9 mouse cellular contexts compared by ENCODE assay signal in the genomic region with DNA sequence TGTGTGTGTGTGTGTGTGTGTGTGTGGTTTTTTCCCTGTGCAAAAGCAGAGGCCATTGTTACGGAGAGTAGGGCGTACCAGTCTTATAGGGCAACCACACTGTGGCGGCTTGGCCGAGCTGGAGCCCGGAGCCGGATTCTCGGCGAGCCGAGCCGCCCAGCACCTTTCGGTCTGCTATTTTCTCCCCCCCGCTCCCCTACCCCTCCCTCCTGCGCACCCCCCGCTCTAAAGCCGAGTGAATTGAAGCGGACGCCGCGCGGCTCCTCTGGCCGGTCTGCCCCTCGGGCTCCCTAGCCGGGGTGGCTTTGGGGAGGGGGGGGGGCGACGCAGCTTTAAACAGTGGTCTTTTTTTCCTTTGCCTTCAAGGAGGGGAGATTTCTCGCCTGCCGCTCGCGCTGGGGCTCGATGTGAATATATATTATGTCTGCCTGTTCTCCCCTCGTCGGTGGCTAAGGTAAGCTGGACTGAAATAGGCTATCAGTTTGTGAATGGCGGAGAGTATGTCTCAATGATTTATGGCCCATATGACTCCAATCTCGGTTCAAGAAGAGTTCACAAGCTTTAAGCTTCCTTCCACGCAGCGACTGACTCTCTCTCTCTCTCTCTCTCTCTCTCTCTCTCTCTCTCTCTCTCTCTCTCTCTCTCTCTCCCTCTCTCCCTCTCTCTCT. TPM values are rescaled to one million over a fixed set of nuclear protein-coding genes. Genes with fewer than 3 reads are reported as not detected.
A peak's percentile ranks its signal among the peaks of the same experiment; 100 is the strongest.
DNase-seq lines count a peak whose midpoint lies in the region; ATAC-seq and TF ChIP-seq lines count a peak whose summit lies in the region.
"Had no signal": no experiment of that assay in that cellular context is flagged by ENCODE, and none has a peak within 500 bp of the region (broad histone marks: within the 10 kb centered on the region; RNA-seq: fewer than 3 reads in every experiment).

No protein-coding gene starts in this region.

- TF ChIP-seq POLR2A in thymus, adult 2 months (IDR thresholded peaks at IDR 0.05; ENCODE audit: control insufficient read depth, extremely low read depth, insufficient read depth, low read length, poor library complexity): no peak

- no peak for TF ChIP-seq CTCF in liver, embryonic 14.5 days (IDR thresholded peaks at IDR 0.05; ENCODE audit: low read depth)
- TF ChIP-seq CTCF in thymus, adult 2 months (IDR thresholded peaks at IDR 0.05; ENCODE audit: borderline replicate concordance, control insufficient read depth, extremely low read depth, insufficient read depth, low read length, poor library complexity): no peak

- peak; percentile 57 to 90 for DNase-seq in adrenal gland, adult (ENCODE audit: inconsistent age in 2 of 2, low spot score in 1 of 2)
- DNase-seq in adrenal gland, postnatal 25 days: no peak
- DNase-seq in adrenal gland, postnatal 10 days: peak; percentile 66
- no peak for DNase-seq in liver, embryonic 14.5 days (ENCODE audit: low read depth in 3 of 3, low spot score in 3 of 3)
- DNase-seq in right cerebral cortex, postnatal 36 days (ENCODE audit: low spot score in 2 of 2): no peak
- DNase-seq in thymus, adult 2 months: no peak
- DNase-seq in natural killer cell, adult 2 months (ENCODE audit: low spot score in 2 of 2): no peak

- H3K9me3 ChIP-seq in intestine, embryonic 15.5 days: no peaks in the 10 kb centered on the region
- no peaks in the 10 kb centered on the region for H3K9me3 ChIP-seq in liver, embryonic 14.5 days (ENCODE audit: control insufficient read depth, low read length)

- H3K27me3 ChIP-seq in intestine, embryonic 15.5 days (replicated peaks): peaks cover 12% of the 10 kb centered on the region
- H3K27me3 ChIP-seq in liver, embryonic 14.5 days (ENCODE audit: control insufficient read depth, insufficient read depth, low read length): peaks cover 92% of the 10 kb centered on the region
- H3K27me3 ChIP-seq in thymus, adult 2 months (ENCODE audit: control insufficient read depth, insufficient read depth, low read length): peaks cover 23% of the 10 kb centered on the region

- peak overlapping the region; percentile 55 for H3K9ac ChIP-seq in intestine, embryonic 15.5 days
- H3K9ac ChIP-seq in liver, embryonic 14.5 days (replicated peaks): no peak overlapping the region

- no peak for TF ChIP-seq EP300 in liver, embryonic 14.5 days (IDR thresholded peaks at IDR 0.05; ENCODE audit: low read depth)

- H3K27ac ChIP-seq in intestine, embryonic 15.5 days: peak overlapping the region; percentile 95
- H3K27ac ChIP-seq in liver, embryonic 14.5 days: no peak overlapping the region
- H3K27ac ChIP-seq in thymus, adult 2 months (ENCODE audit: control insufficient read depth, insufficient read depth, low read length): no peak overlapping the region

- 1% methylated on average over 36 of the region's 36 CpGs for WGBS in intestine, embryonic 15.5 days
- 3% methylated on average over 36 of the region's 36 CpGs for WGBS in liver, embryonic 14.5 days (ENCODE audit: insufficient replicate concordance)
- WGBS in thymus, adult 2 months: 4% methylated on average over 36 of the region's 36 CpGs

- H3K36me3 ChIP-seq in intestine, embryonic 15.5 days: no peaks in the 10 kb centered on the region
- no peaks in the 10 kb centered on the region for H3K36me3 ChIP-seq in liver, embryonic 14.5 days (replicated peaks; ENCODE audit: control insufficient read depth, insufficient read depth, low read depth)
- H3K36me3 ChIP-seq in thymus, adult 2 months (ENCODE audit: control insufficient read depth, insufficient read depth, low read length): no peaks in the 10 kb centered on the region

- H3K4me2 ChIP-seq in intestine, embryonic 15.5 days (replicated peaks): peak overlapping the region; percentile 85
- H3K4me2 ChIP-seq in liver, embryonic 14.5 days (ENCODE audit: low read depth): peak overlapping the region; percentile 22

- H3K4me3 ChIP-seq in intestine, embryonic 15.5 days (replicated peaks): peak overlapping the region; percentile 44
- no peak overlapping the region for H3K4me3 ChIP-seq in liver, embryonic 14.5 days (ENCODE audit: insufficient read depth in 1 of 2, low read depth in 2 of 2, low read length in 2 of 2)
- no peak overlapping the region for H3K4me3 ChIP-seq in thymus, adult 2 months (ENCODE audit: control insufficient read depth, insufficient read depth, low read length)

- peak; percentile 86 for ATAC-seq in intestine, embryonic 15.5 days
- no peak for ATAC-seq in liver, embryonic 14.5 days (ENCODE audit: insufficient read depth)

- peaks cover 72% of the 10 kb centered on the region for H3K4me1 ChIP-seq in intestine, embryonic 15.5 days (replicated peaks)
- no peaks in the 10 kb centered on the region; a peak in 1 of 4 replicates for H3K4me1 ChIP-seq in liver, embryonic 14.5 days (replicated peaks; ENCODE audit: control insufficient read depth in 2 of 2, insufficient read depth in 2 of 2, low read length in 1 of 2)
- no peaks in the 10 kb centered on the region for H3K4me1 ChIP-seq in thymus, adult 2 months (replicated peaks; ENCODE audit: control insufficient read depth, insufficient read depth, low read length)

RNA-seq across cellular contexts. Expression of gene Hoxb2, which starts 9.5 kb away (rescaled TPM):
- total RNA-seq in adrenal gland, postnatal 25 days (2021): 24.0 and 25.6 TPM in 2 replicates
- total RNA-seq in adrenal gland, postnatal 10 days (2021): 10 to 100 TPM; 16.3 to 16.7 TPM
- 17.7 and 19.8 TPM in 2 replicates for polyA plus RNA-seq in intestine, embryonic 15.5 days (2015; fragmentation: Nextera tagmentation; extraction: Ambion mirVana)
- polyA plus RNA-seq in liver, embryonic 14.5 days (2012; rRNA removed): 1.1 TPM in 2 replicates
- 0.51 and 0.75 TPM in 2 replicates for polyA plus RNA-seq in liver, embryonic 14.5 days (2014; fragmentation: Nextera tagmentation; extraction: Ambion mirVana)
- 1.5 and 2.2 TPM in 2 replicates for polyA plus RNA-seq in thymus, adult 2 months (2012; rRNA removed)
- total RNA-seq: gastrocnemius, adult 18-20 months had no signal

RNA-seq across cellular contexts. Expression of gene Hoxb3, which starts 17.7 kb away (rescaled TPM):
- total RNA-seq in adrenal gland, postnatal 25 days (2021): 33.0 and 40.1 TPM in 2 replicates
- 10 to 100 TPM; 13.7 to 24.8 TPM for total RNA-seq in adrenal gland, postnatal 10 days (2021)
- polyA plus RNA-seq in intestine, embryonic 15.5 days (2015; fragmentation: Nextera tagmentation; extraction: Ambion mirVana): 1.8 and 2.7 TPM in 2 replicates
- 0.38 and 0.66 TPM in 2 replicates for polyA plus RNA-seq in liver, embryonic 14.5 days (2012; rRNA removed)
- not detected in 2 replicates for polyA plus RNA-seq in liver, embryonic 14.5 days (2014; fragmentation: Nextera tagmentation; extraction: Ambion mirVana)
- 1.1 TPM in 2 replicates for polyA plus RNA-seq in thymus, adult 2 months (2012; rRNA removed)

RNA-seq across cellular contexts. Expression of gene Hoxb4, which starts 22.8 kb away (rescaled TPM):
- 27.6 and 31.5 TPM in 2 replicates for total RNA-seq in adrenal gland, postnatal 25 days (2021)
- total RNA-seq in adrenal gland, postnatal 10 days (2021): 10 to 100 TPM in 1 of 2 experiments, 1 to 10 TPM in 1; 8.4 to 15.9 TPM
- 2.8 and 3.2 TPM in 2 replicates for polyA plus RNA-seq in intestine, embryonic 15.5 days (2015; fragmentation: Nextera tagmentation; extraction: Ambion mirVana)
- polyA plus RNA-seq in liver, embryonic 14.5 days (2012; rRNA removed): 0.31 and 0.48 TPM in 2 replicates
- 0.06 and 0.09 TPM in 2 replicates for polyA plus RNA-seq in liver, embryonic 14.5 days (2014; fragmentation: Nextera tagmentation; extraction: Ambion mirVana)
- polyA plus RNA-seq in thymus, adult 2 months (2012; rRNA removed): 1.3 and 1.5 TPM in 2 replicates

RNA-seq across cellular contexts. Expression of gene Hoxb1, which starts 24.7 kb away (rescaled TPM):
- not detected in 2 replicates for total RNA-seq in adrenal gland, postnatal 25 days (2021)
- not detected for total RNA-seq in adrenal gland, postnatal 10 days (2021)
- 0.30 TPM in 1 of 2 replicates, not detected in the other for polyA plus RNA-seq in intestine, embryonic 15.5 days (2015; fragmentation: Nextera tagmentation; extraction: Ambion mirVana)
- 0.02 TPM in 2 replicates for polyA plus RNA-seq in liver, embryonic 14.5 days (2012; rRNA removed)
- not detected in 2 replicates for polyA plus RNA-seq in liver, embryonic 14.5 days (2014; fragmentation: Nextera tagmentation; extraction: Ambion mirVana)
- not detected in 2 replicates for polyA plus RNA-seq in thymus, adult 2 months (2012; rRNA removed)
- total RNA-seq: gastrocnemius, adult 18-20 months had no signal

RNA-seq across cellular contexts. Expression of gene Hoxb5, which starts 37.7 kb away (rescaled TPM):
- 36.5 and 36.8 TPM in 2 replicates for total RNA-seq in adrenal gland, postnatal 25 days (2021)
- total RNA-seq in adrenal gland, postnatal 10 days (2021): 10 to 100 TPM; 12.1 to 17.1 TPM
- 27.2 and 31.3 TPM in 2 replicates for polyA plus RNA-seq in intestine, embryonic 15.5 days (2015; fragmentation: Nextera tagmentation; extraction: Ambion mirVana)
- polyA plus RNA-seq in liver, embryonic 14.5 days (2012; rRNA removed): 0.23 and 0.32 TPM in 2 replicates
- polyA plus RNA-seq in liver, embryonic 14.5 days (2014; fragmentation: Nextera tagmentation; extraction: Ambion mirVana): 0.06 and 0.24 TPM in 2 replicates
- polyA plus RNA-seq in thymus, adult 2 months (2012; rRNA removed): 0.18 and 0.22 TPM in 2 replicates

Comparison
In these comparisons a context has a peak if more than half of its experiments do, and no peak if none do; other contexts are left out.
1. DNase-seq: peak in adrenal gland, adult (2 of 2) and adrenal gland, postnatal 10 days (single experiment); none in adrenal gland, postnatal 25 days (single experiment), liver, embryonic 14.5 days (0 of 3), right cerebral cortex, postnatal 36 days (0 of 2), thymus, adult 2 months (single experiment) and natural killer cell, adult 2 months (0 of 2).